Mouse (Mus musculus): ENCODE results near the gene Serhl.

DNA sequence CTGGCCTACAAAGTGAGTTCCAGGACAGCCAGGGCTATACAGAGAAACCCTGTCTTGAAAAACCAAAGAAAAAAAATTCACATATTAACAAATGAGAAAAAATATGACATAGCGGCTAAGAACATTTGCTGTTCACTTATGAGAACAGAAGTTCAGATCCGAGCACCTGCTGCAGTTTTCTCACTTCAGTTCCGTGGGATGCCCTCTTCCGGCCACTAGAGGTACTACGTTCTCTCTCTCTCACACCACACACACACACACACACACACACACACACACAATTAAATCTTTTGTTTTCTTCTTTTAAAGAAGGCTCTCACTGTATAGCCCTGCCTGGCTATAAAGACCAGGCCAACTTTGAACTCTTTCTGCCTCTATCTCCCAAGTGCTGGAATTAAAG, 21.0 kb upstream of the Serhl start:
- no peak for TF ChIP-seq CTCF (IDR thresholded peaks at IDR 0.05; ENCODE audit: control insufficient read depth, insufficient read depth, low read length)
- TF ChIP-seq POLR2A (IDR thresholded peaks at IDR 0.05; ENCODE audit: borderline replicate concordance, control insufficient read depth, low read depth, low read length): no peak

Data from bone marrow, adult 2 months (tissue).